Mouse (Mus musculus) thymus, adult 2 months (tissue): ENCODE measurements around the gene Unc5c.

Source experiments
- CTCF ChIP-seq: fragments of 200-500 bp; IDR thresholded peaks from 2 replicates; pipeline ENCODE4 v1.5.1; 2012; ENCODE audit warnings: mild to moderate bottlenecking, control low read depth, low read length, moderate library complexity, borderline replicate concordance; ENCODE audit not compliant: control insufficient read depth, poor library complexity, insufficient read depth; ENCODE audit errors: extremely low read depth
- POLR2A ChIP-seq: fragments of 200-500 bp; IDR thresholded peaks from 2 replicates; pipeline ENCODE4 v1.6.1; 2012; ENCODE audit warnings: mild to moderate bottlenecking, low read length, control low read depth, moderate library complexity; ENCODE audit not compliant: control insufficient read depth, poor library complexity, insufficient read depth; ENCODE audit errors: extremely low read depth

DNA sequence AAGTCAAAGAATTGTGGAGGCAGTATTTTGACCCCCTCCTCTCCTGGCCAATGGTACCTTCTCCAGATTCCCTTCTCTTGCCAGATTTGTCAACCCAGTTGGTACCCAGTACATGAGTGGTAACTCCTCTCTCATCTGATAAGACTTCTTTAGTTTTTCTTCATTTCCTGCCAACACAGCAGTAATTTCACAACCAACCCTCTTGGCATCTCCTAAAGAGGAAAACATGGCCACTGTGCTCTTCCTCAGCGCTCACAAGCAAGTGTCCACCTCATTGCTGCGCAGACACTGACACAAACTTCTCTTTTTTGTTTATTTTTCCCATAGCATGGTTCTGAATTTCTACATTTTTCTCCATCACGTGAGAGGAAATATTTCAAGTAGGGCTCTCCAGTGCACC lies 38.3 kb downstream of the Unc5c start:
- TF ChIP-seq POLR2A = no peak
- no peak for TF ChIP-seq CTCF
